Mouse (Mus musculus) granulocyte monocyte progenitor cell, adult 5-6 weeks (primary cell): ENCODE measurements around the gene Pxn. TPM values are rescaled to one million over a fixed set of nuclear protein-coding genes. Genes with fewer than 3 reads are reported as not detected.
"Not testable (repeated sequence)": the region's sequence is repeated elsewhere in the genome, so short reads cannot be mapped to it uniquely, and the experiment has no call there.

Experiments
- ATAC-seq: replicated peaks from 2 replicates; pipeline ENCODE4 v1.8.0; 2016; ENCODE audit warnings: mild to moderate bottlenecking, moderate TSS enrichment, inconsistent platforms; ENCODE audit not compliant: poor library complexity, severe bottlenecking
- total RNA-seq, 2 experiments: library from RNA; stranded (forward) in 1 of 2; stranded (reverse) in 1 of 2; fragments of 200-712, 200-1000 nt in 1 of 2; fragments of >200 nt in 1 of 2; fragmentation: Nextera tagmentation in 1 of 2; gene quantifications; 2 replicates each; pipeline ENCODE4 v1.2.3; 2014 to 2017

Pxn gene
- total RNA-seq, 2 experiments from 2014 or later, result 56.2 to 110 TPM

DNA sequence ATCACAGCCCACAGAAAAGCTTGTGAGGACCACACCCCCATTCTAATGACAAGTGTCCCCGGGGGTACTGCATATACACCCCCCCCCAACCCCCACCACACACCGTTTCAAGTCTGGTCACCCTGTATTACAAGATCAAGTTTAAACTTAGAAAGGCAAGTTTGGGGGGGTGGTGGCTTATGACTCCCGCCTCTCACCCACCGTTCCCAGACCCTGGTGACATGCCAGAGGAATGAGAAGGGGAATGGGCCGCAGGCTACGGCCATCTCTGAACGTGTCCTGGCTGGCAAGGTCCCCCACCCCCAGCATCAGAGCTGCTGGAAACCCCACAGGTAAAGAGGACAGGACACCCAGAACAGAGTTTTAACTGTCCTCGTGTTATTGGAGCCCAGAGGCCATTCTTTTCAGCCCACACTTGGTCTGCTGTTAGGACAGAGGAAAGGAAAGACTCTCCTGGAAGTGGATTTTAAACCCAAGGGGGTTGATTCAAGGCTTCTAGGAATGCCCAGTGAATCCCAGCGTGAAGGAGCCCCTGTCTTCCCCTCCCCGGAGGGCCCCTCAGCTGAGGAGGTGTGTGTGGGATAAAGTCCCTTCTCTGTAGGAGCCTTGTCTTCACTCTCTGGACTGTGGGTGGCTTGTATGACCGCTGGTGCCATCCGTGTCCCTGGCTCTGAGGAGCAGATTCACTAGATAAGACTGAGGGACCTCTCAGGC, 948 bp downstream of the Pxn start:
- ATAC-seq, result no peak

DNA sequence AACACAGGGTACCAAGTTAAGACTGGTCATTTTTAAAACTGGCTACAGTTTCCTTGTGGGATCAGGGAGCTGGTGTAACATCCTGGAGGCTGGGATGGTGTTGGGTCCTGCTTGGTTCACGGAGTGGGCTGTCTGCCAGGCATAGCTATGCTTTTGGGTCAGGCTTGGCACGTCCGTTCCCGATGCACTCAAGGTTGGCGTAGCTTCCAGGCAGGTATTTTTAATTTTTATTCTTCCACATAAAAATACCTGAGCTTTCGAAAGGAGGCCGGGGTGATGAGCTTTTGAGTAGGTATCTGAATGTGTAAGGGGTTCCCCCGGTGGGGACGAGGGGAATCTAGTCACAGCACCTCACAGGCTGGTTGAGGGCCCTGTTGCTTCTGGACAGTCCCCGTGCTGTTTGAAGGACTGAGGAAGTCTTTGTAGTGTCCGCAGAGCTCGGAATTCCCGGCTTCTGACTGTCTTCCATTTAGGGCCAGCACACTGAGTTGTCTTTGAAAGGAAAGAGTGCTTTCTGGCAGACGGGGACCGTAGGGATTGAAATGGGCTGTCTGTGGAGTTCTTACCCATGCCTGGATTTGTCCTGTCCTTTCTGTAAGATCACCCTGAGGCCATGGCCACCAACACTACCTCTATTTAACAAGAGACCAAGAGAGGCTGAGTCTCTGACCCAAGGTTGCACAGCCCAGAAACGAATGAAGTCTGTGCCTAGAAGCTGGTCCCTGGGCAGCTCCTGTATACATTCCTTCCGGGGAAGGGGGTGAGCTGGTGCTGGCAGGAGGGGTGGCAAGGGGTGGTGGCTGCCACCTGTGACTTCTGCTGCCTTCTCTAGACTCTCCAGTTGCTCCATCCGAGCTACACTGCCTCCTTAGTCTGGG, 1.7 kb downstream of the Pxn start:
- ATAC-seq, result no peak

GRCm38 (mm10) chr5:115508859-115509147, 2.3 kb downstream of the Pxn start:
- ATAC-seq, result no peak

GRCm38 (mm10) chr5:115509321-115509761, 2.9 kb downstream of the Pxn start:
- ATAC-seq, result peak; percentile 25; the same call in 1 of the 2 replicates

DNA sequence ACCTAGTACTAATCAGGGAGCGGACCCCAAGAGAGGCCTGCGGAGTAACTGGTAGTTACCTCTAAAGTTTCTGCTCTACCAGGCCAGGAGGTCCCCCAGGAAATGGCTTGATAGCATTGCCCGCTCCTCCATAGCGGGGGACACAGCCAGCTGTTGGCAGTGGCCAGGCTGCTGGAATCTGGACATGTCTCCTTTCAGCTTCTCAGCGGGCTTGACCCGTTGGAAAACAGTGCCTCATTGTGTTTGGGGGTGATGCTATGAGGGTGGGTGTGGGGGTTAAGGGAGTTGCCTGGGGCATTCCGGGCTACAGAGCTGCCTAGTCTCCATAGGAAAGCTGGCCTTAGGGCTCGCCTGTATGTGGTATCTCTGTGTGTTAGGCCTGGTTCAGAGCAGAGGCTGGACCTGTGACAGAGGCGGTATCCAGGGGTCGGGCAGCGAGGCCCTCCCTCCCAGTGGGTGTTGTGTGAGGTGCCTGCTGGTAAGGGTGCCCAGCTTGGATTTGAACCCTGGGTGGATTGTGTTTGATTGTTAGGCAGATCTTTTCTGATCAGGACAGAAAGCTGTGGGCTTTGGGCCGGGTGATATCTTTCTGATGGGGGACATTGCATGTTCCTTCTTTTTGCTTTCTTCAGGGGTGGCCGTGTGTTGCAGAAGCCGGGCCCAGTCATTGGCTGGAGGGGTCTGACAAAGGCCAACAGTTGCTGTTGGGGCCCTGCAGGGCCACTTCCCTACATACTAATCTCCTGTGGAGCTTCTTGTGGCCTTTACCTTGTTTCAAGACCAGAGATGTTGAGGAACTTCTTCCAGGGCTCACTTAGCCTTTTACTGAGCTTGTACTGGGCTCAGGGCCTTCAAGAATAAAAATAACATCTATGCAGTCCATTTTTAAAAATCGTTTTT, 3.6 kb downstream of the Pxn start:
- peak; percentile 63 for ATAC-seq

GRCm38 (mm10) chr5:115512375-115512774, 5.9 kb downstream of the Pxn start:
- no peak for ATAC-seq

DNA sequence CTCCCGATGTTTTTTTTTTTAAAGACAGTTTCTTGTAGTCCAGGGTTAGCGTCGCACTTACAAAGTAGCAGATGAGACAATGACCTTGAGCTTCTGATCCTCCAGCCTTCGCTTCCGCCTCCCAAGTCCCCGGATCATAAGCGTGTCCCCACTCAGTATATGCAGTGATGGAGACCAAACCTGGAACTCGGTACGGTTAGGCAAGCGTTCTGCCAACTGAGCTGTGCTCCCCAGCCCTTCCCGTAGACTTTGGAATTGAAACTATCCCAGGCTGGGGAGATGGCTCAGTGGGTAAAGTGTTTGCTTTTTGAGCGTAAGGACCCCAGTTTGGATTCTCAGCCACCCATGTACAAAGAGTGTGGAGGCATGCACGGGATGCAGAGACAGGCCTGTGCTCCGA, 6.8 kb downstream of the Pxn start:
- ATAC-seq, result no peak

DNA sequence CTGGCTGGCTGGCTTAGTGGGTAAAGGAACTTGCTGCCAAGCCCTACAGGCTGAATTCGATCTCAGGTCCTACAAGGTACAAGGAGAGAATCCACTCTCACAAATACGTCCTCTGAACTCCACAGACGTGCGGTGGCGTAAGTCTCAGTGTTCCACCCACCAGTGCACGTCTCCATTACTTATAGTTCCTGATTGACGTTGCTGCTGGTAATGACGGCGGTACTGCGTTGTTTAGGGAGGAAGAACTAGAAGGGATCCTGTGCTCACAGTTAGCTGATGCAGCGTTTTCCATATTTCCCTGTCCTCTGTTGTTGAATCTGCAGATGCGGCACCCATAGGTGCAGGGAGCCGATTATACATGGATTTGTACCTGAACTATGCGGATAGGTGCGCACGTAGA, 7.2 kb downstream of the Pxn start:
- ATAC-seq, result no peak

- no peak for ATAC-seq
Measured at GRCm38 (mm10) chr5:115514346-115514745, 7.9 kb downstream of the Pxn start.

DNA sequence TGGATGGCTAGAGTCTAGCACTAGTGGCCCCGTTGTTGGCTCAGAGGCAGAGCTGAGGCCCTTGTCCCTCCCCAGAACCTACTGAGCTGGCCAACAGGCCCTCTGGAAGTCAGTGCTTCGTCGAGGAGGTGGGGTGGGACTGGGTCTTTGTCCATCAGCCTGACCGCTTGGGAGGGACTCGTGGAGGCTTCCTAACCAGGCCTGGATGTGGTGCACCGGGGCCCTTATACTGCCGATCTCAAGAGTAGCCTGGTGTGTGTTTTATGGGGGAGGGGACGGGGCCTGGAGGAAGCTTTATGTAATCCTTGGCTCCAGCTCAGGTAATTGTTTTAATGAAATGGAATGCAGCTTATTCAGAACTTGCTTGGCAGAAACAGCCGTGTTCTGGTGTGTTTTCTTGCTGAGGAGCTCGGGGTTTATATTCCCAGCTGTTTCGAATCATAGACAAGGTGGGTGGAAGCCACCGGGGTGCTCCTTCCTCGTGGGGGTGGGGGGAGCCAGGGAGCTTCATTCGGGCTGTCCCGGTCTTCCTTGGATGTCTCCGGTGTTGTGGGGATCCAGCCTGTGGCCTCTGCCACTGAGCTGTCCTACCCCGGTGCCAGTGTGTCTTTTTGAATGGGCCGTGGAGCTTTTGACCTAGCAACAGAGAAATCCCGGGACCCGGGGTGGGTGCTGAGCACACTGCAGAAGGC, 8.6 kb downstream of the Pxn start:
- no peak for ATAC-seq

DNA sequence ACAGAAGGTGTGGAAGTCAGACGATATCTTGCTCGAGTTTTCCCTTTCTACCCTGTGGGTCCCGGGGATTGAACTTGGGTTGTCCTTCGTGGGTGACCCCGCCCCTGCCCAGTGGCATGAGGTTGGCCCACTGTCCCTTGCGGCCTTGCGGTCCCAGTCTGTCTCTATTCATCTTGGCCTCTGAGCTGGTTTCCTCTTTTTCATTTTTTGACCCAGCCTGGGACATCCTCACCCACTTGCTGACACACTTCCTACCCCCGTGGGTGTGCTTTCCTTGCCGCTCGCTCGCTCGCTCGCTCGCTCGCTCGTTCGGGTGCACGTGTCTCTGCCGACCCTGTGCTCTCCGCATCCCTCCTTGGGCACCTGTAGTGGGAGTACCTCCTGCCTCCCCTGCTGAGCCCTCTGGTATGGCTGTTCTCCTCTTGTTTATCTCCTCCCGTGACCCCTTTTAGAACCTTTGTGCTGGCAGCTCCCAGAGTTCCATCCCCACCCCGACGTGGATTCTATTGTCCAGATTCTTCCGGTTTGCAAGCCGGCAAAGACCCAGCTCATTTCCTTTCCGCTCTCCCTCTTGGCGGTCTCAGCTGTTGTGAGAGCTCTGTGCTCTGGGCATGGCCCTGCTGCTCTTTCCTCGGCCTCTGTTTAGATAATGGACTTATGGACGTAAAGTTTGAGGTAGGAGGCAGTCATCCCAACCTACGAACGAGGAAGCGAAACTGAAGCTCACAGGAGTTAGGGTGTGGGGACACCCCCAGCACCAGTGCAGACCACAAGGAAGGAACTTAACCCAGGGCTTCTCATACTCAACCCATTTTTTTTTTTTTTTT, 9.8 kb downstream of the Pxn start:
- peak; percentile 84 for ATAC-seq

DNA sequence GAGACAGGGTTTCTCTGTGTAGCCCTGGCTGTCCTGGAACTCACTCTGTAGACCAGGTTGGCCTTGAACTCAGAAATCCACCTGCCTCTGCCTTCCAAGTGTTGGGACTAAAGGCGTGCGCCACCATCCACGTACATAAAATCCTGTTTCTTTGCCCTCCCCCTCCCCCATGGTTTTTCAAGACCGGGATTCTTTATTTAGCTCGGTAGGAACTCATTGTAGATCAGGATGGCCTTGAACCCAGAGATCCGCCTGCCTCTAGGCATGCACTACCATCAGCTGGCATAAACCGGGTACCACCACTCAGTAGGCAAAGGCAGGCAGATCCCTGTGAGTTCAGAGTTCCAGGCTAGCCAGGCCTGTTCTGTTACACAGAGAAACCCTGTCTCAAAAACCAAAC, 10.4 kb downstream of the Pxn start:
- ATAC-seq, result no peak

GRCm38 (mm10) chr5:115517501-115517900, 11.0 kb downstream of the Pxn start:
- ATAC-seq, result no peak

DNA sequence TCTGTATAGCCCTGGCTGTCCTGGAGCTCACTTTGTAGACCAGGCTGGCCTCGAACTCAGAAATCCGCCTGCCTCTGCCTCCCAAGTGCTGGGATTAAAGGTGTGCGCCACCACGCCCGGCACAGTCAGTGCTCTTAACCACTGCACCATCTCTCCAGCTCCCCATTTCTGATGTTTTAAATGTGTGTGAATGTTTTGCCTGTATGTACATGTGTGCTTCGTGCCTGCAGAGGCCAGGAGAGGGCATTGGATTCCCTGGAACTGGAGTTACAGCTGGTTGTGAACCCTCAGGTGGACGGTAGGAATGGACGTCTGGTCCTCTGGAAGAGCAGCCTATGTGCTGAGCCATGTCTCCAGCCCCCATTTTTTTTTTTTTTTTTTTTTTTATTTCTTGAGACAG, 11.7 kb downstream of the Pxn start:
- not testable (repeated sequence) for ATAC-seq

GRCm38 (mm10) chr5:115520325-115520869, 13.9 kb downstream of the Pxn start:
- ATAC-seq, result no peak

- peak; percentile 69 for ATAC-seq
Measured at GRCm38 (mm10) chr5:115521553-115522461, 15.3 kb downstream of the Pxn start.

DNA sequence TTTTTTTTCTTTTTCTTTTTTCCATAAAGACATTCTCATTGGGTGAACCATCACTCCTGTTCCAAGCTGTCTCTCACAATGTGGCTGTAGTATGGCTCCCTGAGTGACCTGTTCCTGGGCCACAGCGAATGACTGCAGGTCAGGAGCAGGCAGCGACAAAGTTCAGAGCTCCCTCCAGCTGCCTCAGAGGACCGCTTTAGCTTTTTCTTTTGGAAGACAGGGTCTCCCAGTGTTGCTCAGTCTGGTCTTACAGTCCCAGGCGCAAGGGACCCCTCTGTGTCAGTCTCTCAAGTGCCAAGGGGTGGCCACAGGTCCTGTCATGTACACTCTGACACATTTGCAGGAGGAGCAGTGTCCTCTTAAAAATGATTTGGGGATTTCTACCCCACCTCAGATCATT, 16.1 kb downstream of the Pxn start:
- ATAC-seq, result no peak

- no peak for ATAC-seq
Measured at GRCm38 (mm10) chr5:115522981-115523499, 16.6 kb downstream of the Pxn start.
